Mouse (Mus musculus) intestine, postnatal 0 days (tissue): ENCODE data around the gene C77080. TPM values are rescaled to one million over a fixed set of nuclear protein-coding genes. Genes with fewer than 3 reads are reported as not detected.

ENCODE experiments used
- ATAC-seq: fragments of 200-750 bp; cut with Nextera tagmentation; 2 replicates; pipeline ENCODE4 v1.8.0; 2017; ENCODE audit warnings: mild to moderate bottlenecking, moderate TSS enrichment, moderate library complexity
- H3K27ac ChIP-seq: fragments of 300-500 bp; sonication (generic); 2 replicates; pipeline ENCODE4 v1.5.1; 2014; ENCODE audit warnings: mild to moderate bottlenecking, low read depth, low read length, moderate library complexity
- H3K27me3 ChIP-seq: fragments of 300-500 bp; sonication (generic); replicated peaks from 2 replicates; pipeline ENCODE4 v1.6.1; 2014; ENCODE audit warnings: low read length, mixed read lengths; ENCODE audit not compliant: control insufficient read depth, insufficient read depth
- H3K36me3 ChIP-seq: fragments of 300-500 bp; sonication (generic); 2 replicates; pipeline ENCODE4 v1.6.1; 2014; ENCODE audit warnings: mild to moderate bottlenecking, moderate library complexity; ENCODE audit not compliant: control insufficient read depth, insufficient read depth
- H3K4me1 ChIP-seq: fragments of 300-500 bp; sonication (generic); replicated peaks from 2 replicates; pipeline ENCODE4 v1.6.1; 2014; ENCODE audit warnings: antibody characterized with exemption, low read length, mixed read lengths; ENCODE audit not compliant: control insufficient read depth, insufficient read depth
- H3K4me2 ChIP-seq: fragments of 300-500 bp; sonication (generic); replicated peaks from 2 replicates; pipeline ENCODE4 v1.6.1; 2014; ENCODE audit warnings: low read depth, mild to moderate bottlenecking, moderate library complexity
- H3K4me3 ChIP-seq: fragments of 300-500 bp; sonication (generic); 2 replicates; pipeline ENCODE4 v1.5.1; 2014; ENCODE audit warnings: low read depth, low read length
- H3K9ac ChIP-seq: fragments of 300-500 bp; sonication (generic); 2 replicates; pipeline ENCODE4 v1.6.1; 2014; ENCODE audit warnings: mild to moderate bottlenecking, low read depth, low read length
- H3K9me3 ChIP-seq: fragments of 300-500 bp; sonication (generic); 2 replicates; pipeline ENCODE4 v1.6.1; 2016; ENCODE audit warnings: mixed run types; ENCODE audit not compliant: control insufficient read depth
- CTCF ChIP-seq: sonication (generic); IDR thresholded peaks from 2 replicates; pipeline ENCODE4 v1.5.1; 2016; ENCODE audit warnings: low read depth, mild to moderate bottlenecking, control low read depth, antibody characterized with exemption, moderate library complexity
- WGBS: fragments of 180-500 bp; shearing (Covaris S2); extraction: QIAGEN DNeasy Blood & Tissue Kit; methylation state at CpG from one replicate; pipeline ENCODE4 v1.1.7; 2014; 5-methylcytosine and 5-hydroxymethylcytosine counted together
- polyA plus RNA-seq: library from polyadenylated mRNA; unstranded; fragments of >200 nt; fragmentation: Nextera tagmentation; extraction: Ambion mirVana; gene quantifications from 2 replicates; pipeline ENCODE4 v1.2.1, GENCODE M21; 2015

C77080 gene
- polyA plus RNA-seq, 1 experiment from 2014 or later, result 14.3 TPM

GRCm38 (mm10) chr4:129231594-129232450, 29.4 kb downstream of the C77080 start:
- Histone ChIP-seq H3K27ac (peak overlapping the region; percentile 76), H3K9ac (no peak overlapping the region), H3K27me3 (no peaks in the 10 kb centered on the region), H3K9me3 (no peaks in the 10 kb centered on the region), H3K36me3 (no peaks in the 10 kb centered on the region; the same call in 1 of the 2 replicates), H3K4me1 (peaks cover 6% of the 10 kb centered on the region), H3K4me3 (no peak overlapping the region), H3K4me2 (peak overlapping the region; percentile 18)
- 0 out of 2 replicates have a peak, but pooled peaks have one; percentile 5 for TF ChIP-seq CTCF
- WGBS, result 40% methylated on average over 12 of the region's 12 CpGs
- ATAC-seq, result peak; percentile 55

GRCm38 (mm10) chr4:129230926-129231325, 30.3 kb downstream of the C77080 start:
- 36% methylated on average over 8 of the region's 8 CpGs for WGBS
- Histone ChIP-seq H3K36me3 (no peaks in the 10 kb centered on the region; the same call in 1 of the 2 replicates), H3K4me3 (no peak overlapping the region), H3K9me3 (no peaks in the 10 kb centered on the region), H3K9ac (no peak overlapping the region), H3K27ac (peak overlapping the region; percentile 76), H3K4me2 (peak overlapping the region; percentile 18), H3K4me1 (peaks cover 11% of the 10 kb centered on the region), H3K27me3 (no peaks in the 10 kb centered on the region)
- TF ChIP-seq CTCF, result no peak
- no peak for ATAC-seq

- Histone ChIP-seq H3K27ac (no peak overlapping the region), H3K4me1 (peaks cover 11% of the 10 kb centered on the region), H3K4me3 (no peak overlapping the region), H3K9ac (peak overlapping the region; percentile 28), H3K27me3 (no peaks in the 10 kb centered on the region), H3K36me3 (peaks cover 24% of the 10 kb centered on the region), H3K4me2 (peak overlapping the region; percentile 50), H3K9me3 (no peaks in the 10 kb centered on the region)
- ATAC-seq, result no peak
- no peak for TF ChIP-seq CTCF
- WGBS, result 30% methylated on average over 8 of the region's 8 CpGs
These were observed 33.2 kb downstream of the C77080 start for GRCm38 (mm10) chr4:129227985-129228381.

GRCm38 (mm10) chr4:129227170-129227984, 33.8 kb downstream of the C77080 start:
- Histone ChIP-seq H3K4me3 (no peak overlapping the region), H3K27ac (no peak overlapping the region; the same call in 1 of the 2 replicates), H3K4me1 (peaks cover 11% of the 10 kb centered on the region), H3K4me2 (peak overlapping the region; percentile 50), H3K36me3 (peaks cover 29% of the 10 kb centered on the region), H3K9me3 (no peaks in the 10 kb centered on the region), H3K9ac (0 out of 2 replicates have a peak overlapping the region, but pooled peaks have one; percentile 11), H3K27me3 (no peaks in the 10 kb centered on the region)
- TF ChIP-seq CTCF, result no peak
- ATAC-seq, result no peak
- 22% methylated on average over 22 of the region's 22 CpGs for WGBS

- WGBS, result 15% methylated on average over 5 of the region's 5 CpGs
- TF ChIP-seq CTCF, result no peak
- Histone ChIP-seq H3K36me3 (peaks cover 38% of the 10 kb centered on the region), H3K9me3 (no peaks in the 10 kb centered on the region), H3K4me2 (peak overlapping the region; percentile 50), H3K4me1 (peaks cover 11% of the 10 kb centered on the region), H3K4me3 (no peak overlapping the region), H3K27me3 (no peaks in the 10 kb centered on the region), H3K27ac (peak overlapping the region; percentile 41; the same call in 1 of the 2 replicates), H3K9ac (peak overlapping the region; percentile 34; the same call in 1 of the 2 replicates)
- no peak for ATAC-seq
These were observed 34.7 kb downstream of the C77080 start for GRCm38 (mm10) chr4:129226441-129226963.

GRCm38 (mm10) chr4:129225315-129225714, 35.9 kb downstream of the C77080 start:
- Histone ChIP-seq H3K27ac (no peak overlapping the region), H3K27me3 (no peaks in the 10 kb centered on the region), H3K36me3 (peaks cover 49% of the 10 kb centered on the region), H3K4me3 (no peak overlapping the region), H3K9me3 (no peaks in the 10 kb centered on the region), H3K4me1 (peaks cover 11% of the 10 kb centered on the region), H3K9ac (no peak overlapping the region), H3K4me2 (no peak overlapping the region)
- ATAC-seq, result no peak
- no peak for TF ChIP-seq CTCF
- WGBS, result 96% methylated on average over 12 of the region's 12 CpGs
